Mouse (Mus musculus) kidney, postnatal 14 days (tissue): Measurements from ENCODE around the gene Dennd6a.
A peak's percentile ranks its signal among the peaks of the same experiment; 100 is the strongest.
"Not testable (repeated sequence)": the region's sequence is repeated elsewhere in the genome, so short reads cannot be mapped to it uniquely, and the experiment has no call there.

ENCODE experiments used
- DNase-seq: peaks from one replicate; pipeline ENCODE4 v3.0.0; 2022; ENCODE audit warnings: mixed read lengths

Dennd6a gene

GRCm38 (mm10) chr14:26573556-26573955 is at the start of gene Dennd6a:
Gene Dennd6a, plus strand, starts transcription at chr14:26573856.
- DNase-seq = not testable (repeated sequence)

GRCm38 (mm10) chr14:26525955-26526354 is 47.7 kb upstream of the Dennd6a start:
- no peak for DNase-seq

- DNase-seq = no peak
Measured at GRCm38 (mm10) chr14:26528296-26528695, 45.4 kb upstream of the Dennd6a start.

- DNase-seq = peak; percentile 77
Measured at GRCm38 (mm10) chr14:26530350-26530749, 43.3 kb upstream of the Dennd6a start.

GRCm38 (mm10) chr14:26531410-26532313 is 42.0 kb upstream of the Dennd6a start:
- DNase-seq = no peak

GRCm38 (mm10) chr14:26532752-26533151 is 40.9 kb upstream of the Dennd6a start:
- DNase-seq = no peak

- DNase-seq = no peak
Measured at GRCm38 (mm10) chr14:26533267-26533666, 40.4 kb upstream of the Dennd6a start.

- DNase-seq = peak; percentile 58
Measured at GRCm38 (mm10) chr14:26533821-26534756, 39.6 kb upstream of the Dennd6a start.

- DNase-seq = peak; percentile 99
Measured at GRCm38 (mm10) chr14:26534757-26535479, 38.7 kb upstream of the Dennd6a start, which contains the start of gene Slmap. Gene Slmap, minus strand, starts transcription at chr14:26534931.

GRCm38 (mm10) chr14:26539241-26539640 is 34.4 kb upstream of the Dennd6a start:
- DNase-seq = no peak

- no peak for DNase-seq
Measured at GRCm38 (mm10) chr14:26540577-26540976, 33.1 kb upstream of the Dennd6a start.

GRCm38 (mm10) chr14:26542136-26542535 is 31.5 kb upstream of the Dennd6a start:
- no peak for DNase-seq

GRCm38 (mm10) chr14:26547516-26548488 is 25.9 kb upstream of the Dennd6a start:
- DNase-seq = no peak

- DNase-seq = no peak
Measured at GRCm38 (mm10) chr14:26550712-26551111, 22.9 kb upstream of the Dennd6a start.

GRCm38 (mm10) chr14:26552441-26552840 is 21.2 kb upstream of the Dennd6a start:
- DNase-seq = no peak

- DNase-seq = no peak
Measured at GRCm38 (mm10) chr14:26552853-26553252, 20.8 kb upstream of the Dennd6a start.

GRCm38 (mm10) chr14:26557581-26557980 is 16.1 kb upstream of the Dennd6a start:
- peak; percentile 59 for DNase-seq

GRCm38 (mm10) chr14:26558536-26558935 is 15.1 kb upstream of the Dennd6a start:
- DNase-seq = no peak

GRCm38 (mm10) chr14:26562247-26562646 is 11.4 kb upstream of the Dennd6a start:
- no peak for DNase-seq

- no peak for DNase-seq
Measured at GRCm38 (mm10) chr14:26569880-26570279, 3.8 kb upstream of the Dennd6a start.

GRCm38 (mm10) chr14:26571951-26572675 is 1.5 kb upstream of the Dennd6a start:
- no peak for DNase-seq
